27 mouse cellular contexts compared by ENCODE assay signal in the genomic region with DNA sequence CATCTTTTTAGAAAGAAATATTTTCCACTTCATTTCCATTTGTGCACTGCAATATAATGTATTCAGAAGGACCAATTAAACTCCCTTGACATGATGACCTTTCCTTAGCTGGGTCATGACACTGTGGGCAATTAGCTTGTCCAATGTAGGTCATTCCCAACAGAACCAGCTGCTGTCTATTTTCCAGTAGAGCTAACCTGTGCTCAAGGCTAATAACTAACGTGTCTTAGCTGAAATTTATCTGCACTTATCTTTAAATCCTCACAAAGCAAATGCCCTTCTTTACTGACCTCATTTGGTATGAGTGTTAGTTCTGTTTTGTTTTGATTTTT.
A peak's percentile ranks its signal among the peaks of the same experiment; 100 is the strongest.
DNase-seq lines count a peak whose midpoint lies in the region; ATAC-seq and TF ChIP-seq lines count a peak whose summit lies in the region.
"Had no signal": no experiment of that assay in that cellular context is flagged by ENCODE, and none has a peak within 500 bp of the region (broad histone marks: within the 10 kb centered on the region; RNA-seq: fewer than 3 reads in every experiment).

No protein-coding gene starts in this region.

- peaks cover 9% of the 10 kb centered on the region; the same call in 1 of the 2 replicates for H3K4me1 ChIP-seq in forebrain, embryonic 13.5 days
- H3K4me1 ChIP-seq in forebrain, embryonic 10.5 days = peaks cover 22% of the 10 kb centered on the region
- no peaks in the 10 kb centered on the region for H3K4me1 ChIP-seq in midbrain, embryonic 14.5 days (ENCODE audit: control insufficient read depth, insufficient read depth, low read length)
- H3K4me1 ChIP-seq in midbrain, postnatal 0 days (ENCODE audit: insufficient read depth, low read length) = no peaks in the 10 kb centered on the region
- H3K4me1 ChIP-seq: embryonic facial prominence, embryonic 12.5 days; heart, embryonic 10.5 days; liver, embryonic 13.5 days had no signal

- H3K9me3 ChIP-seq in forebrain, embryonic 13.5 days (replicated peaks) = no peaks in the 10 kb centered on the region
- peaks cover under 1% of the 10 kb centered on the region; the same call in 1 of the 2 replicates for H3K9me3 ChIP-seq in forebrain, embryonic 10.5 days
- H3K9me3 ChIP-seq in midbrain, embryonic 14.5 days (ENCODE audit: control insufficient read depth, low read length) = no peaks in the 10 kb centered on the region
- no peaks in the 10 kb centered on the region for H3K9me3 ChIP-seq in midbrain, postnatal 0 days (ENCODE audit: low read length)
- H3K9me3 ChIP-seq: embryonic facial prominence, embryonic 12.5 days; G1E; heart, embryonic 10.5 days; neural tube, embryonic 13.5 days had no signal

- H3K27me3 ChIP-seq in forebrain, embryonic 13.5 days = no peaks in the 10 kb centered on the region
- peaks cover 13% of the 10 kb centered on the region; the same call in 1 of the 2 replicates for H3K27me3 ChIP-seq in forebrain, embryonic 10.5 days (ENCODE audit: poor library complexity, severe bottlenecking)
- no peaks in the 10 kb centered on the region for H3K27me3 ChIP-seq in midbrain, embryonic 14.5 days (ENCODE audit: control insufficient read depth, insufficient read depth, low read length)
- H3K27me3 ChIP-seq in midbrain, postnatal 0 days (ENCODE audit: insufficient read depth, low read length) = no peaks in the 10 kb centered on the region
- H3K27me3 ChIP-seq: CH12.LX; embryonic facial prominence, embryonic 12.5 days; liver, embryonic 13.5 days; neural tube, embryonic 13.5 days had no signal

- ATAC-seq in forebrain, embryonic 13.5 days = peak; percentile 41
- no peak for ATAC-seq in midbrain, embryonic 14.5 days (ENCODE audit: low FRiP score, low TSS enrichment)
- ATAC-seq in midbrain, postnatal 0 days (ENCODE audit: low FRiP score) = no peak
- ATAC-seq: intestine, postnatal 0 days; Patski had no signal

- no peak overlapping the region for H3K9ac ChIP-seq in forebrain, embryonic 13.5 days
- no peak overlapping the region for H3K9ac ChIP-seq in midbrain, embryonic 14.5 days (replicated peaks; ENCODE audit: low read length)
- H3K9ac ChIP-seq in midbrain, postnatal 0 days (replicated peaks; ENCODE audit: low read length, poor library complexity, severe bottlenecking) = no peak overlapping the region
- H3K9ac ChIP-seq: embryonic facial prominence, embryonic 12.5 days; liver, embryonic 13.5 days; neural tube, embryonic 13.5 days had no signal

- no peak overlapping the region for H3K4me2 ChIP-seq in forebrain, embryonic 13.5 days
- no peak overlapping the region for H3K4me2 ChIP-seq in midbrain, embryonic 14.5 days (ENCODE audit: low read length)
- H3K4me2 ChIP-seq in midbrain, postnatal 0 days (ENCODE audit: low read depth, low read length, poor library complexity, severe bottlenecking) = no peak overlapping the region
- H3K4me2 ChIP-seq: embryonic facial prominence, embryonic 12.5 days; liver, embryonic 13.5 days; neural tube, embryonic 13.5 days had no signal

- 2% methylated on average over 1 of the region's 1 CpGs for WGBS in forebrain, embryonic 13.5 days
- 9% methylated on average over 1 of the region's 1 CpGs for WGBS in forebrain, embryonic 10.5 days
- 51% methylated on average over 1 of the region's 1 CpGs for WGBS in midbrain, embryonic 14.5 days
- 55% methylated on average over 1 of the region's 1 CpGs for WGBS in midbrain, postnatal 0 days

- H3K36me3 ChIP-seq in forebrain, embryonic 13.5 days (ENCODE audit: poor library complexity, severe bottlenecking) = no peaks in the 10 kb centered on the region
- no peaks in the 10 kb centered on the region for H3K36me3 ChIP-seq in forebrain, embryonic 10.5 days (replicated peaks)
- H3K36me3 ChIP-seq in midbrain, embryonic 14.5 days (ENCODE audit: control insufficient read depth, insufficient read depth, low read length) = no peaks in the 10 kb centered on the region
- H3K36me3 ChIP-seq in midbrain, postnatal 0 days (ENCODE audit: insufficient read depth, low read length) = no peaks in the 10 kb centered on the region
- H3K36me3 ChIP-seq: embryonic facial prominence, embryonic 12.5 days; G1E; heart, embryonic 10.5 days; liver, embryonic 13.5 days; neural tube, embryonic 13.5 days had no signal

- H3K4me3 ChIP-seq in forebrain, embryonic 13.5 days = no peak overlapping the region
- H3K4me3 ChIP-seq in forebrain, embryonic 10.5 days = no peak overlapping the region
- no peak overlapping the region for H3K4me3 ChIP-seq in midbrain, embryonic 14.5 days (replicated peaks; ENCODE audit: low read depth, low read length)
- no peak overlapping the region for H3K4me3 ChIP-seq in midbrain, postnatal 0 days (ENCODE audit: low read depth, low read length)
- H3K4me3 ChIP-seq: embryonic facial prominence, embryonic 12.5 days; erythroblast, embryonic 14.5 days; heart, embryonic 10.5 days; left cerebral cortex, adult 2 months; liver, embryonic 13.5 days; neural tube, embryonic 13.5 days had no signal

- no peak overlapping the region for H3K27ac ChIP-seq in forebrain, embryonic 13.5 days
- H3K27ac ChIP-seq in forebrain, embryonic 10.5 days = no peak overlapping the region
- H3K27ac ChIP-seq in midbrain, embryonic 14.5 days (replicated peaks; ENCODE audit: low read depth, low read length) = no peak overlapping the region
- no peak overlapping the region for H3K27ac ChIP-seq in midbrain, postnatal 0 days (ENCODE audit: low read depth, low read length)
- H3K27ac ChIP-seq: embryonic facial prominence, embryonic 12.5 days; heart, embryonic 10.5 days; left cerebral cortex, adult 2 months; liver, embryonic 13.5 days; neural tube, embryonic 13.5 days had no signal

- DNase-seq in forebrain, embryonic 10.5 days (ENCODE audit: extremely low spot score, low spot score) = no peak
- peak; percentile 24 for DNase-seq in midbrain, embryonic 14.5 days
- DNase-seq in midbrain, postnatal 0 days (ENCODE audit: low spot score) = no peak
- peak; percentile 2 for DNase-seq in embryo, embryonic 11.5 days (ENCODE audit: low read depth, low spot score)
- DNase-seq in retina, postnatal 1 day = peak; percentile 80
- no peak for DNase-seq in adrenal gland, adult 2 months
- DNase-seq: B cell, adult 2 months; cerebellum, adult 18-20 months; cerebellum, postnatal 14 days; gastrocnemius, postnatal 10 days; heart, postnatal 4 days; kidney, postnatal 4 days; liver, embryonic 13.5 days; lung, adult 2 months; lung, postnatal 14 days; thymus, adult 18-20 months; thymus, postnatal 4 days had no signal

- no peak for TF ChIP-seq CTCF in midbrain, postnatal 0 days (IDR thresholded peaks at IDR 0.05)

Comparison
In these comparisons a context has a peak if more than half of its experiments do, and no peak if none do; other contexts are left out.
1. DNase-seq: peak in midbrain, embryonic 14.5 days (single experiment), embryo, embryonic 11.5 days (single experiment) and retina, postnatal 1 day (single experiment); none in forebrain, embryonic 10.5 days (single experiment), midbrain, postnatal 0 days (single experiment) and adrenal gland, adult 2 months (single experiment).